Mouse (Mus musculus): ENCODE results near the gene Tmprss7. TPM values are rescaled to one million over a fixed set of nuclear protein-coding genes. Genes with fewer than 3 reads are reported as not detected.

Gene Tmprss7
- total RNA-seq, 2 experiments from 2014 or later, result 2.9 to 3.7 TPM

DNA sequence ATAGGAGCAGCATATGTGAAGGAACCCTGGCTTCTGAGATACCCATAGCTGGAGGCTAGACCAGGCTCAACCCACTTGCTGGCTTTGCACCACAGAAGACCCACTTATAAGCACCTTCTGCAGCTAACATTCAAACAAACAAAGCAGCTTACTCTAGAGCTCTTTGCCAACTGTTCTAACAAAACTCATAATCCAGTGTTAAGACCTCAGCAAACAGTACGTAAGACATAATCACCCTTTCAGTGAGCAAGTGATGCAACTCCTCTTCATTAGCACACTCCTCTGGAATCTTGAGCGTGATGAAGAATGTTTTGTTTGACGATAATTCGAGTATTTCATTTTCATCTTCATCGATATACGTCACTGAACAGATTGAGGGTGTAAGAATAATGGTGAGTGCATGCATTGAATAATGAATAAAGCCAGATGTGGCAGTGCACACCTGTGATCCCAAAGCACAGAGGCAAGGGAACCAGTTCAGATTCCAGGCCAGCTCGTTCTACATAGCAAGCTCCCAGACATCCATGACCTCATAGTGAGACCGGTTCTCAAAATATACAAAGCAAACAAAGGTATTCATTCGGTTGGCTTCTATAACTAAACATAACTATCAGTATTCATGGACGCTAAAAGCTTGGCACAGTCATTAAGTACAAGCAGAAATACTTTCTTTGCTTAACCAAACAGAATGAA, 53.2 kb downstream of the Tmprss7 start:
- intact Hi-C loops (cut with DNase I), result no loop called here

DNA sequence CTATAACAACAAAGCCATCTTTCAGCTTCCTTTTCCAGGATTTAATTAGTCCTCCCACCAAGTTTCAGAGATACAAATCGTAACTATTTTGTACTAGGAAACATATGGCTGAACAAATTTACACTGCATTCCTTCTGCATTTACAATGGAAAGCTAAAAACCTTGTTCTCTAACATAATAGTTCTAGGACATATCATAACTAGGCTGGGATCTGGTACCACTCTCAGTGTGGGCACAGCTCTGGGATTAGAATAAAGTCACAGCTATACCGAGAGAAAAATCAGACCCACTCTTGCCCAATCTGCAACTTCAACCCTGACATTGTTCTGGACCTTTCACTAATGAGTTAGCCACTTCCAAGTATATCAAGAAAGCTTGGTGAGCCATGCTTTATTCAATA, 57.6 kb downstream of the Tmprss7 start:
- intact Hi-C loops (cut with DNase I), result no loop called here
- no peak for DNase-seq (ENCODE audit: low spot score in 2 of 2)

More for the DNA sequence above, 53.2 kb downstream of the Tmprss7 start:
- DNase-seq (ENCODE audit: low spot score in 2 of 2), result no peak

DNA sequence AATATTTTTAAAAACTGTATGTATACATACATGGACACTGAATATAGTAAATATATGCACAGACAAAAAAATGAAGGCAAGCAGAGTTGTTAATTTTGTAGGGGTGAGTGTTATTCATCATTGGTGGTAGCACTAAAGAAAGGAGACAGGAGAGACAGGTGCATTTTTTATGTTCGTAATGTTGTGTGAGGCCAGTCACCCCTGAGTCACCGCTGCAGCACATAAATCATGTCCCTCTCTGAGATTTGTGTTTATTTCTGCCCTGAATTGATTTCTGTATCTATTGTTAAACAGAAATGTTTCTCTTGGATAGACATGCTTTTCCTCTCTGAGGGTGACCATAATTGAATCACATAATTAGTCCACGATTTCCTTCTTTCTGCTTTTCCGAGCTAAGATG, 61.0 kb downstream of the Tmprss7 start:
- no peak for DNase-seq (ENCODE audit: low spot score in 2 of 2)
- intact Hi-C loops (cut with DNase I), result no loop called here

GRCm38 (mm10) chr16:45630347-45630960, 63.0 kb downstream of the Tmprss7 start:
- intact Hi-C loops (cut with DNase I), result no loop called here
- DNase-seq (ENCODE audit: low spot score in 2 of 2), result peak; percentile 33 to 37

DNA sequence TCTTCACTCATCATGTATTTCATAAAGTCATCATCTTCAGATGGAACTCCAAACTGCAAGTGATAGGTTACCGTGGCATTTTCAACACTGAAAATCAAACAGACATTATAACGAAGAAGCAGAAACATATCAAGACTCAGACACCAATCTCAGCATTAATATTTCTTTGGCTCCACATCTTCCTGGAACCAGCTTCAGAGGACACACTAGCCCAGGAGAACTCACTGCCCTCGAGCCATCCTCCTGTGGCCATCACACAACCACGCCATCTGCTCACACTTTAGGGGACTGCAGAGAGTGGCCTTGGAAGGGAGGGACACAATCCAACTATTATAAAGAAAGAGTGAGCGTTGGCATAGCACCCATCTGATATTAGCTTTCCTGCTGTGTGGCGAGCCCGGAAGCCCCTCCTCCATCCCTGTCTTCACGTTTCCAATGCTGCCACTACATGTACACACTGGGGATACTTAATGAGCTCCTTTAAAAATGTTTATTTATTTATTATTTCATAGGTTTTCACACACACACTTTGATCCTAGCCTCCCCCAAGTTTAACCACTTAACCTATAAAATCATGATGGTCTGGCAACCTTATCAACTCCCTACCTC, 63.9 kb downstream of the Tmprss7 start:
- intact Hi-C loops (cut with DNase I), result loop anchor here (5.0 kb wide), 1 partner anchor 437 kb away; no protein-coding TSS in a partner anchor
- no peak for DNase-seq (ENCODE audit: low spot score in 2 of 2)

GRCm38 (mm10) chr16:45625342-45625741, 68.1 kb downstream of the Tmprss7 start:
- intact Hi-C loops (cut with DNase I), result loop anchor here (5.0 kb wide), 1 partner anchor 433 kb away; no protein-coding TSS in a partner anchor
- no peak for DNase-seq (ENCODE audit: low spot score in 2 of 2)

- intact Hi-C loops (cut with DNase I), result loop anchor here (5.0 kb wide), 1 partner anchor 432 kb away; no protein-coding TSS in a partner anchor
- DNase-seq (ENCODE audit: low spot score in 2 of 2), result no peak
Observed at GRCm38 (mm10) chr16:45624791-45625190, 68.7 kb downstream of the Tmprss7 start.

- intact Hi-C loops (cut with DNase I), result no loop called here
- no peak for DNase-seq (ENCODE audit: low spot score in 2 of 2)
Observed at GRCm38 (mm10) chr16:45623230-45623629, 70.2 kb downstream of the Tmprss7 start.

GRCm38 (mm10) chr16:45619751-45620375, 73.6 kb downstream of the Tmprss7 start:
- intact Hi-C loops (cut with DNase I), result no loop called here
- no peak for DNase-seq (ENCODE audit: low spot score in 2 of 2)

DNA sequence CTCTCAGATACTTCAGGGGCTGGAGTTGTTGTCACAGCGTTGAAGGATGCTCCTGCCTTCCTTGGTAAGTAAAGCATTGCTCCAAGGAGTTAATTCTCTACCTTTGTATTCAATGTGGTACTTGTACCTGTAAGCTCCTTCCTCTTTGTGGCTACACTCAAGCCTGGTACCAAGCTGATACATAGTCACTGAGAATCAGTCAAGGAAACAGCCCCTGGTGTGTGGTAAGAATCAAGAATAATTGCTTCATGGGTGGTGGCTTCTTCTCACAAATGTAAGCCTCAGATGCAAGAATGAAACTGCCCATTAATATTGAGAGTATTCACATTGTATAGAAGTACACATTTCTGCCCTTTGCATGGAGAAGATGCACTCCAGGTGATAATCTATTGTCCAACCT, 77.5 kb downstream of the Tmprss7 start:
- intact Hi-C loops (cut with DNase I), result no loop called here
- no peak for DNase-seq (ENCODE audit: low spot score in 2 of 2)

DNA sequence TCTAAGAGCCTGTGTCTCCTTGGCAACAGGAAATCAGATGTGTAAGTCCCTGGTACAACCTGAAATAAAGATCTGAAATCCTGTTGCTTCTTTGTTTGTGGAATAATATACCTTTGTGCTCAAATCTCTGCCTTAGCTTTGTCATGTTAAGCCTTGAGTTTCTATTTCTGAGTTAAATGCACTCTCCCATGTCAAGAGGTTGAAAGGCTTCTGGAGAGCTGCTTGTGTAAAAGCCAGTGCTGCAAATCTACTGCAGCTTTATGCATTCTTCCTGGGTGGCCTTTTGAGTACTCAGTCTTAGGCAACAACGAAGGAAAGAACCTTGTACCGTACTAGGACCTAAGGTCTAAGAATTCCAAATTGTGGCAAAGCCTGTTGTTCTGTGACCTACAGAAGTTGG, 80.2 kb downstream of the Tmprss7 start:
- intact Hi-C loops (cut with DNase I), result no loop called here
- DNase-seq (ENCODE audit: low spot score in 2 of 2), result no peak

- no peak for DNase-seq (ENCODE audit: low spot score in 2 of 2)
- intact Hi-C loops (cut with DNase I), result no loop called here
Observed at GRCm38 (mm10) chr16:45610267-45610666, 83.2 kb downstream of the Tmprss7 start, which contains the start of gene Gcsam. Gene Gcsam, plus strand, starts transcription at chr16:45610380.

GRCm38 (mm10) chr16:45609300-45609699, 84.2 kb downstream of the Tmprss7 start:
- intact Hi-C loops (cut with DNase I), result loop anchor here (5.0 kb wide), 1 partner anchor 412 kb away; no protein-coding TSS in a partner anchor
- DNase-seq (ENCODE audit: low spot score in 2 of 2), result no peak

- intact Hi-C loops (cut with DNase I), result loop anchor here (5.0 kb wide), 1 partner anchor 411 kb away; no protein-coding TSS in a partner anchor
- no peak for DNase-seq (ENCODE audit: low spot score in 2 of 2)
Observed at GRCm38 (mm10) chr16:45608481-45608954, 84.9 kb downstream of the Tmprss7 start.

Other genes with a start within 250 kb of the Tmprss7 start
- gene Gm609, start 200.7 kb downstream of the Tmprss7 start, total RNA-seq (2021), result under 1 TPM; 0.20 to 0.30 TPM
- gene Gm17783, start 161.6 kb downstream of the Tmprss7 start, total RNA-seq (2021), result not detected
- gene Slc9c1, start 158.3 kb downstream of the Tmprss7 start, total RNA-seq (2021), result not detected
- not detected for gene Gcsam, start 83.3 kb downstream of the Tmprss7 start, total RNA-seq (2021)
- under 1 TPM in 1 of 2 experiments, not detected in 1; 0.20 TPM for gene BC016579, start 39.6 kb downstream of the Tmprss7 start, total RNA-seq (2021)
- gene Tagln3, start 30.9 kb upstream of the Tmprss7 start, total RNA-seq (2021), result 100 to 1,000 TPM; 301 to 357 TPM
- 10 to 100 TPM; 19.5 to 27.1 TPM for gene Abhd10, start 49.3 kb upstream of the Tmprss7 start, total RNA-seq (2021)

Data from left cerebral cortex, postnatal 36 days (tissue).